Mouse (Mus musculus) left cerebral cortex, postnatal 4 days (tissue): ENCODE results near the gene Dnmbp. TPM values are rescaled to one million over a fixed set of nuclear protein-coding genes. Genes with fewer than 3 reads are reported as not detected.

Experiments used
- DNase-seq: peaks from one replicate; pipeline ENCODE4 v3.0.0-alpha.2; 2022
- intact Hi-C: fragments of 180-260 bp; cut with DNase I; formaldehyde crosslinking; loops from one replicate; pipeline ENCODE4 v1.15.1; 2025
- total RNA-seq, 2 experiments: library from RNA; stranded (reverse); gene quantifications; 2 replicates each; pipeline ENCODE4 v1.2.3; 2021

Dnmbp gene
- total RNA-seq, 2 experiments from 2014 or later = 11.3 to 11.4 TPM

- peak; percentile 41 for DNase-seq
- intact Hi-C loops = loop anchor here (10.0 kb wide), 1 partner anchor 74 kb away; no protein-coding TSS in a partner anchor
Observed at GRCm38 (mm10) chr19:43949111-43949810, 9.3 kb upstream of the Dnmbp start.

GRCm38 (mm10) chr19:43944566-43944965, 4.6 kb upstream of the Dnmbp start:
- intact Hi-C loops = loop anchor here (10.0 kb wide), 1 partner anchor 70 kb away; no protein-coding TSS in a partner anchor
- no peak for DNase-seq

DNA sequence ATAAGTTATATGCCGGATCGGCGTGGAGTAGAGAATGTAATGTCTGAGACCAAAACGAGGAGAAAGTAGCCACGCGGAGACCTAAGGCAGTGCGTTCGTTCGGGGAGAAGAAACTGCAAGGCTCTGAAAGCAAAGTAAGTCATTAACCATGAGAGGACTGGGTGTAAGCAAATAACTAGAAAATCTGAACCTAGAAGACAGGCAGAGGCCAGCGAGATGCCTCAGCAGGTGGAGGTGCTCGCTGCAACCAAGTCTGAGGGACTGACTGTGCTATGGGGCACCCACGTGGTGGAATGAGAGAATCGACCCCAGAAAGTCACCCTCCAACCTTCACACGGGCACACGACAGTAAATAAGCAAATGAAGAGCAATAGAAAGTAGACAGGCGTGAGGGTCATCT, 3.1 kb upstream of the Dnmbp start:
- intact Hi-C loops = loop anchor here (10.0 kb wide), 1 partner anchor 68 kb away; no protein-coding TSS in a partner anchor
- no peak for DNase-seq

- intact Hi-C loops = no loop called here
- DNase-seq = no peak
Observed at GRCm38 (mm10) chr19:43939171-43939768, 721 bp downstream of the Dnmbp start.

- intact Hi-C loops = no loop called here
- no peak for DNase-seq
Observed at GRCm38 (mm10) chr19:43938355-43938754, 1.6 kb downstream of the Dnmbp start.

- intact Hi-C loops = no loop called here
- DNase-seq = no peak
Observed at GRCm38 (mm10) chr19:43930926-43931325, 9.1 kb downstream of the Dnmbp start.

- intact Hi-C loops = no loop called here
- DNase-seq = no peak
Observed at GRCm38 (mm10) chr19:43930366-43930765, 9.6 kb downstream of the Dnmbp start.

DNA sequence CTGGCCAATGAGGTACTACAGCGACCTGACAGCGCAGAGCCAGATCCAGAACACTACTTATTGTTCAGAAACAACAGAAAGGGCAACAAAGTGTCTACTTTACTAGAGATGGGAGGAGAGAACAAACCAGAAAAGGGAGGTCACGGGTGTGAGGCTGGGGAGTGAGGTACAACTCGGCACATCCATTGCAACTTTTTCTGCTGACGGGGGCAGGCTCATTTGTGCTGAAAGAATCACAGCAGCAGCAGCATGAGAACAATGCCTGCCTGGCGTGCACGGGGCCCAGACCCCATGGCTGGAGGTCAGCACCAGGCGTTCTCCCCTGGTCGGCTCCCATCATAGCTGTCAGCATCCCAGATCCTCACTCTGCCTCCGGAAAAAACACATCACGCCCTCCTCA, 10.1 kb downstream of the Dnmbp start:
- intact Hi-C loops = no loop called here
- DNase-seq = no peak

DNA sequence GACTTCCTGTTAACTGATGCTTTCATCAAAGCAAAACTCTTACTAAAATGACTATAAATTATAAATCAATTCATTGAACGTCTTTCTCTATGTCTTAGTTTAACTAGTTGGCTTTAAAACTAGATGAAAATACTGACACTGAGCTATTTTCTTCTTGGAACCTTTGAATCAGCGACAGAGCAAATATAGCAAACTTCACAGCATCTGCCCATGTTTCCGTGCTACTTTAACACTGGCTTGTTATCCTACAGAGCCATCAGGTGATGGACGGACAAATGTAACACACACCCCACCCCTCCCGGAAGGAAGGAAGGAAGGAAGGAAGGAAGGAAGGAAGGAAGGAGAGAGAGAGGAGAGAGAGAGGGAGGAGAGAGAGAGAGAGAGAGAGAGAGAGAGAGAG, 12.0 kb downstream of the Dnmbp start:
- DNase-seq = no peak
- intact Hi-C loops = no loop called here

DNA sequence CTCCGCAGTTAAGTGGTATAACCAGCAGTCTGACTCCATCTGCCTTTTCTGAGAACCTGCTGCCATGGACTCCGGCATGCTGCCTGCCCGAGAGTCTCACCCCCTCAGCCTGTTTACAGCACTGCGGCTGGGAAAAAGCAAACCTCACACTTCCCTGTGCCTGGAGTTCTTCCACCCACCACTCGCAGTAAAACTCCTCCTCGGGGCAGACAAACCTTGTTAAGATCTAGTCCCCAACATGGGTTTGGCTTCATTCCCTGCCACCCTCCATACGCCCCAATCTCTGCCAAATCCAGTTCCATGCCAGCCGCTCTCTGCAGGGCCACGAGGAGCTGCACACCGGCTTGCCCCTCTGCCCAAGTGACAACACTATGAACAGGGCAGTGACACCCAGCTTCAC, 12.9 kb downstream of the Dnmbp start:
- peak; percentile 69 for DNase-seq
- intact Hi-C loops = no loop called here

GRCm38 (mm10) chr19:43926141-43926987, 13.6 kb downstream of the Dnmbp start:
- no peak for DNase-seq
- intact Hi-C loops = no loop called here

GRCm38 (mm10) chr19:43924361-43924760, 15.6 kb downstream of the Dnmbp start:
- no peak for DNase-seq
- intact Hi-C loops = no loop called here

- no peak for DNase-seq
- intact Hi-C loops = no loop called here
Observed at GRCm38 (mm10) chr19:43922963-43923362, 17.0 kb downstream of the Dnmbp start.

DNA sequence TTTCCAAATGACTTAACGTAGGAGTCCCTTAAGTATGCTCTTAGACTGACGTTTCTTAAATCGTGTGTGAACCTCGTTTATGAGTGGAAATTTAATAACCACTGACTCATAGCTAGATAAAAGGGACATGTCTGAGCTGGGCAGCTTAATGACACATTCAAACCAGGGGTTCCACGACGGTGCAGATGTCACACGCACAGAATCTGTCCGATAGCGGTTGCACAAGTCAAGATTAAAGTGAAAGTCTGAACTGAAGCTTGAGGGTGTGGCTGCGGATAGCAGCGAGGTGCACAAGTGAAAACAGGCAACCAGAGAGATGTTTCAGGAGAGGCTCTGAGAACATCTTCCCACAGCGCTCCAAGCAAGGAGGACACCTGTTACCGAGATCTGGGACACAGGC, 18.6 kb downstream of the Dnmbp start:
- DNase-seq = no peak
- intact Hi-C loops = no loop called here

GRCm38 (mm10) chr19:43920453-43921300, 19.3 kb downstream of the Dnmbp start:
- intact Hi-C loops = no loop called here
- DNase-seq = no peak

GRCm38 (mm10) chr19:43919841-43920240, 20.1 kb downstream of the Dnmbp start:
- intact Hi-C loops = no loop called here

DNA sequence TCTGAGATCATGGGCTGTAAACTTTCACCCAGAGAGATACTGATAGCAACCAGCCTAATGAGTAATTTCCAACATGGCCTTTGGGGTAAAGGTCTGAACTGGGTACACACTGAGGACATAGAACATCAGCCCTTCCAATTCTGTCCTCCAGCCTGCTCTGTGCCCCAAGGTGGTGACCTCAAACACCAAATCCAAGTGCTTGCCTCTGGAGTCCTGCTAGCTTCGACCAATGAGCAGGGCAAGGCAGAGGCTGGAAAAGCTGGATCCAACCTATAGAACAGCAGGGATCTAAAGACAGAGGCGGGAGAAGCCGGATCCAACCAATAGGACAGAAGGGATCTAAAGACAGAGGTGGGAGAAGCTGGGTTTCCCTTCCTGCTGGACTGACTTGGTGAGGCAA, 21.2 kb downstream of the Dnmbp start:
- DNase-seq = no peak
- intact Hi-C loops = no loop called here

More at GRCm38 (mm10) chr19:43919841-43920240, 20.1 kb downstream of the Dnmbp start:
- DNase-seq = no peak

- no peak for DNase-seq
- intact Hi-C loops = no loop called here
Observed at GRCm38 (mm10) chr19:43917763-43918162, 22.2 kb downstream of the Dnmbp start.

- intact Hi-C loops = no loop called here
- DNase-seq = no peak
Observed at GRCm38 (mm10) chr19:43917406-43917691, 22.6 kb downstream of the Dnmbp start.

- intact Hi-C loops = no loop called here
- DNase-seq = no peak
Observed at GRCm38 (mm10) chr19:43916586-43917405, 23.2 kb downstream of the Dnmbp start.
